Mouse (Mus musculus) liver, embryonic 13.5 days (tissue): Measurements from ENCODE around the gene Zfp367. TPM values are rescaled to one million over a fixed set of nuclear protein-coding genes. Genes with fewer than 3 reads are reported as not detected.

Source experiments
- ATAC-seq: fragments of 200-750 bp; cut with Nextera tagmentation; 2 replicates; pipeline ENCODE4 v1.8.0; 2017; ENCODE audit warnings: low read depth, mild to moderate bottlenecking, moderate number of reproducible peaks, moderate library complexity
- DNase-seq: peaks from one replicate; pipeline ENCODE4 v3.0.0; 2022
- H3K27ac ChIP-seq: fragments of 300-500 bp; sonication (generic); 2 replicates; pipeline ENCODE4 v1.5.1; 2015; ENCODE audit warnings: moderate library complexity, mild to moderate bottlenecking, inconsistent platforms
- H3K27me3 ChIP-seq: fragments of 300-500 bp; sonication (generic); 2 replicates; pipeline ENCODE4 v1.6.1; 2015; ENCODE audit warnings: mild to moderate bottlenecking, inconsistent platforms
- H3K36me3 ChIP-seq: fragments of 300-500 bp; sonication (generic); 2 replicates; pipeline ENCODE4 v1.6.1; 2015; ENCODE audit warnings: mild to moderate bottlenecking, inconsistent platforms
- H3K4me1 ChIP-seq: fragments of 300-500 bp; sonication (generic); replicated peaks from 2 replicates; pipeline ENCODE4 v1.6.1; 2015; ENCODE audit warnings: inconsistent platforms
- H3K4me2 ChIP-seq: fragments of 300-500 bp; sonication (generic); 2 replicates; pipeline ENCODE4 v1.6.1; 2015; ENCODE audit warnings: inconsistent platforms, mild to moderate bottlenecking, moderate library complexity
- H3K4me3 ChIP-seq: fragments of 300-500 bp; sonication (generic); replicated peaks from 2 replicates; pipeline ENCODE4 v1.5.1; 2015; ENCODE audit warnings: mild to moderate bottlenecking, inconsistent platforms
- H3K9ac ChIP-seq: fragments of 300-500 bp; sonication (generic); 2 replicates; pipeline ENCODE4 v1.6.1; 2015; ENCODE audit warnings: mild to moderate bottlenecking, inconsistent platforms
- H3K9me3 ChIP-seq: fragments of 300-500 bp; sonication (generic); replicated peaks from 2 replicates; pipeline ENCODE4 v1.6.1; 2016; ENCODE audit warnings: inconsistent platforms
- WGBS: fragments of 180-500 bp; shearing (Covaris S2); methylation state at CpG from one replicate; pipeline ENCODE4 v1.1.7; 2015; ENCODE audit not compliant: insufficient replicate concordance; 5-methylcytosine and 5-hydroxymethylcytosine counted together
- polyA plus RNA-seq: library from polyadenylated mRNA; unstranded; fragments of >200 nt; fragmentation: Nextera tagmentation; extraction: Ambion mirVana; gene quantifications from 2 replicates; pipeline ENCODE4 v1.2.1, GENCODE M21; 2015

Gene Zfp367
- polyA plus RNA-seq, 1 experiment from 2014 or later: 21.9 TPM

DNA sequence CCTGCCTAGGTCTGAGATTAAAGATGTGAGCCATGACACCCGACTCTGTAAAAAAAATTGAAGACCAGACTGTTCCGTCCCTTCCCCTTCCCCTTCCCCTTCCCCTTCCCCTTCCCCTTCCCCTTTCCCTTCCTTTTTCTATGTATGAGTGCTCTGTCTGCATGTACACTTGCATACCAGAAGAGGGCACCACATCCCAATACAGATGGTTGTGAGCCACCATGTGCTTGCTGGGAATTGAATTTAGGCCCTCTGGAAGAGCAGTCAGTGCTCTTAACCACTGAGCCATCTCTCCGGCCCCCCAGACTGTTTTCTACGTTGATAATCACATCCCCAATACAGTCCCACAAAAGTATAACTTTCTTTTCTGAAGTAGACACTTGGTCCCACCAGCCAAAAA, 27.3 kb upstream of the Zfp367 start:
- ATAC-seq: no peak
- no peak overlapping the region for H3K4me3 ChIP-seq
- H3K9me3 ChIP-seq: no peaks in the 10 kb centered on the region
- no peak overlapping the region for H3K4me2 ChIP-seq
- H3K9ac ChIP-seq: no peak overlapping the region
- no peaks in the 10 kb centered on the region for H3K36me3 ChIP-seq
- peaks cover 10% of the 10 kb centered on the region for H3K4me1 ChIP-seq
- no peak overlapping the region for H3K27ac ChIP-seq
- 60% methylated on average over 4 of the region's 4 CpGs for WGBS
- H3K27me3 ChIP-seq: no peaks in the 10 kb centered on the region
- DNase-seq: no peak

GRCm38 (mm10) chr13:64178746-64179652, 26.0 kb upstream of the Zfp367 start:
- H3K27ac ChIP-seq: peak overlapping the region; percentile 53
- no peaks in the 10 kb centered on the region for H3K9me3 ChIP-seq
- DNase-seq (no peak), ATAC-seq (peak; percentile 45; the same call in 1 of the 2 replicates)
- H3K4me2 ChIP-seq: no peak overlapping the region
- H3K4me1 ChIP-seq: peaks cover 10% of the 10 kb centered on the region
- 63% methylated on average over 13 of the region's 13 CpGs for WGBS
- H3K36me3 ChIP-seq: 0 out of 2 replicates have a peak, but pooled peaks cover 2% of the 10 kb centered on the region
- H3K27me3 ChIP-seq: no peaks in the 10 kb centered on the region
- no peak overlapping the region for H3K4me3 ChIP-seq
- H3K9ac ChIP-seq: no peak overlapping the region

- H3K27ac ChIP-seq: no peak overlapping the region
Measured at GRCm38 (mm10) chr13:64178000-64178399, 25.0 kb upstream of the Zfp367 start.

GRCm38 (mm10) chr13:64169746-64170145, 16.7 kb upstream of the Zfp367 start:
- H3K4me1 ChIP-seq: no peaks in the 10 kb centered on the region
- H3K4me3 ChIP-seq: no peak overlapping the region
- H3K27ac ChIP-seq: no peak overlapping the region
- no peak overlapping the region for H3K9ac ChIP-seq
- H3K27me3 ChIP-seq: no peaks in the 10 kb centered on the region
- ATAC-seq (no peak), DNase-seq (no peak)
- H3K4me2 ChIP-seq: no peak overlapping the region
- 93% methylated on average over 25 of the region's 25 CpGs for WGBS
- no peaks in the 10 kb centered on the region for H3K9me3 ChIP-seq
- peaks cover 20% of the 10 kb centered on the region; the same call in 1 of the 2 replicates for H3K36me3 ChIP-seq

More at GRCm38 (mm10) chr13:64178000-64178399, 25.0 kb upstream of the Zfp367 start:
- no peak overlapping the region for H3K4me2 ChIP-seq
- ATAC-seq (0 out of 2 replicates have a peak, but pooled peaks have one; percentile 17), DNase-seq (no peak)
- no peaks in the 10 kb centered on the region for H3K9me3 ChIP-seq
- H3K4me1 ChIP-seq: peaks cover 7% of the 10 kb centered on the region
- H3K9ac ChIP-seq: no peak overlapping the region
- no peaks in the 10 kb centered on the region for H3K27me3 ChIP-seq
- no peak overlapping the region for H3K4me3 ChIP-seq
- H3K36me3 ChIP-seq: peaks cover 4% of the 10 kb centered on the region; the same call in 1 of the 2 replicates
- 59% methylated on average over 7 of the region's 7 CpGs for WGBS

GRCm38 (mm10) chr13:64163147-64163715, 10.2 kb upstream of the Zfp367 start:
- 53% methylated on average over 13 of the region's 13 CpGs for WGBS
- H3K9me3 ChIP-seq: no peaks in the 10 kb centered on the region
- ATAC-seq: no peak
- H3K4me3 ChIP-seq: peak overlapping the region; percentile 85
- H3K27ac ChIP-seq: no peak overlapping the region
- no peak for DNase-seq
- peak overlapping the region; percentile 89 for H3K9ac ChIP-seq
- peaks cover 23% of the 10 kb centered on the region for H3K27me3 ChIP-seq
- peaks cover 28% of the 10 kb centered on the region for H3K4me1 ChIP-seq
- H3K4me2 ChIP-seq: peak overlapping the region; percentile 100
- no peaks in the 10 kb centered on the region for H3K36me3 ChIP-seq

GRCm38 (mm10) chr13:64162626-64163025, 9.6 kb upstream of the Zfp367 start:
- peaks cover 28% of the 10 kb centered on the region for H3K4me1 ChIP-seq
- H3K27ac ChIP-seq: no peak overlapping the region
- ATAC-seq: no peak
- peak overlapping the region; percentile 85 for H3K4me3 ChIP-seq
- no peaks in the 10 kb centered on the region for H3K9me3 ChIP-seq
- peak overlapping the region; percentile 100 for H3K4me2 ChIP-seq
- peak overlapping the region; percentile 89 for H3K9ac ChIP-seq
- H3K27me3 ChIP-seq: peaks cover 25% of the 10 kb centered on the region
- WGBS: 18% methylated on average over 14 of the region's 14 CpGs
- DNase-seq: no peak
- H3K36me3 ChIP-seq: no peaks in the 10 kb centered on the region

- WGBS: under 1% methylated on average over 71 of the region's 71 CpGs
- peak; percentile 65 for ATAC-seq
- H3K4me1 ChIP-seq: peaks cover 28% of the 10 kb centered on the region
Measured at GRCm38 (mm10) chr13:64161916-64162611, 9.1 kb upstream of the Zfp367 start.

DNA sequence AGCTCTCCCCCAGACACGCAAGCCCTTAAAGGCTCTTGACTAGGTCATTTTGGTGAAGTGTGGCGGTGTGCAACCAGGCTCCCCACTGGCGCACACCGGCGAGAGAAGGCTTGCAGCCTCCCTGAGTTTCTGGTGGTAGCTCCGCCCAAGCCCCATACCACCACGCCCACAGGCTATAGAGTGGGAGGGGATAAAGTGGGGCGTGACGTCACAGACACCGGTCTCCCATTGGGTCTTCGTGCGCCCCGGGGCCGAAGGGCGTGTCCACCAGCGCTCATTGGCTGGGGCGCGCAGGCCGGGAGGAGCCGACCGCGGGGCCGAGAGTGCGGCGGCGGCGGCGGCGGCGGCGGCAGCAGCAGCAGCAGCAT, 8.5 kb upstream of the Zfp367 start, which contains the start of gene Habp4:
TSS of gene Habp4 (plus strand) at position 277 of the 368 bp plus-strand sequence.
- Histone ChIP-seq H3K4me1 (peaks cover 28% of the 10 kb centered on the region), H3K4me3 (peak within 1 kb of the TSS; percentile 85), H3K27ac (peak within 1 kb of the TSS; percentile 79), H3K9me3 (no peaks in the 10 kb centered on the region), H3K9ac (peak within 1 kb of the TSS; percentile 89), H3K27me3 (peaks cover 30% of the 10 kb centered on the region), H3K36me3 (no peaks in the 10 kb centered on the region), H3K4me2 (peak within 1 kb of the TSS; percentile 100)
- WGBS: under 1% methylated on average over 29 of the region's 31 CpGs
- DNase-seq (peak; percentile 98), ATAC-seq (peak; percentile 97)

More at GRCm38 (mm10) chr13:64161916-64162611, 9.1 kb upstream of the Zfp367 start:
- DNase-seq: no peak
- Histone ChIP-seq H3K27ac (peak overlapping the region; percentile 79), H3K27me3 (peaks cover 30% of the 10 kb centered on the region), H3K9ac (peak overlapping the region; percentile 89), H3K4me2 (peak overlapping the region; percentile 100), H3K9me3 (no peaks in the 10 kb centered on the region), H3K36me3 (no peaks in the 10 kb centered on the region), H3K4me3 (peak overlapping the region; percentile 85)

DNA sequence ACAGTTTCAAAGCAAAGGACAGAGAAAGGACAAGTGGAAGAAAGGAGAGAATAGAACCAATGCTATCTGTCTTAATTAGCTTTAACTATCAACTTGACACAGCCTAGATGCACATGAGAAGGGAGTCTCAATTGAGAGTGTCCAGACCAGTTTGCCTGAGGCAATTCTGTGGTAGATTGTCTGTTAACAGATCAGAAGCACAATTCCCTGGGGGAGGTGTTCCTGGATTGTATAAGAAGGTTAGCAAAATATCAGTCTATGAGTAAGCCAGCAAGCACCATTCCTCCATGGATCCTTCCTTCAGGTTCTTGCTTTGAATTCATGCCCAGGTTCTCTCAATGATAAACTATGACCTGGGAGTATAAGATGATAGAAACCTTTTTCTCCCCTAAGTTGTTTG, 4.0 kb upstream of the Zfp367 start:
- Histone ChIP-seq H3K27ac (no peak overlapping the region), H3K27me3 (peaks cover 27% of the 10 kb centered on the region), H3K4me2 (no peak overlapping the region), H3K9me3 (no peaks in the 10 kb centered on the region), H3K4me1 (peaks cover 30% of the 10 kb centered on the region), H3K9ac (no peak overlapping the region), H3K36me3 (no peaks in the 10 kb centered on the region), H3K4me3 (no peak overlapping the region)
- no peak for ATAC-seq
- DNase-seq: no peak

DNA sequence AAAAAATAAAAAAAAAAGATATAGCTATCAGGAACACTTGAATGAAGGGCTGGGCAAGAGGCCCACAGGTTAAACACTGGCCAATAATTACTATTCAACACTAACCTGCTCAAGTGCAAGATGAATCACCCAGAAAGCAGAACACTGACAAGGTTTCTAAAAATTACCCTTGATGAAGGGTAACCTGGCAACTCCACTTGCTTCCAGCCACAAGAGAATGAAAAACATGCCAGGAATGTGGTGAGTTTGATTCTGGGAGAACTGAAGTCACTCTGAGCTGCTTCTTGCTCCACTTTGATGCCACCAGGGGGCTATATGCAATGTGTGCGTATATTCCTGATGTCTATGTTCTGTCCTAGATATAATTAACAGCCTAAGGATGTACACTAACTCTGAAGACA, 2.2 kb upstream of the Zfp367 start:
- H3K4me1 ChIP-seq: peaks cover 35% of the 10 kb centered on the region
- no peak overlapping the region for H3K4me2 ChIP-seq
- H3K27ac ChIP-seq: no peak overlapping the region
- 33% methylated on average over 1 of the region's 1 CpGs for WGBS
- H3K4me3 ChIP-seq: no peak overlapping the region
- DNase-seq: no peak
- H3K36me3 ChIP-seq: peaks cover 1% of the 10 kb centered on the region; the same call in 1 of the 2 replicates
- no peak for ATAC-seq
- peaks cover 26% of the 10 kb centered on the region for H3K27me3 ChIP-seq
- no peak overlapping the region for H3K9ac ChIP-seq
- H3K9me3 ChIP-seq: no peaks in the 10 kb centered on the region

DNA sequence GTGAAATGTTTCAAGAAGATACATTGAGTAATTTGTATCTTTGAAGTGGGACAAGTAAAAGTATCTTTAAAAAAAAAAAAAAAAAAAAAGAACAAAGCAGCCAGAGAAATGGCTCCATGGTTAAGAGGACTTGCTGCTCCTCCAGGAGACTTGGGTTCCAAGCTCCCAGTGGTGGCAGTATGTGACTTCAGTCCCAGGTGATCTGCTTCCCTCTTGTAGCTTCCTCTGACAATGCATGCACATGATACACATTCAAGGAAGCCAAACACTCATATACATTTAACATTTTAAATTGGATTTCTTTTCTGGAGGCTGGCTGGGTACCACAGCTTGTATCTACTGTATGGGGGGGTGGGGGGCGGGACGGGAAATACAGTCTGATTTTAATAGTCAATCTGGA, 1.6 kb upstream of the Zfp367 start:
- Histone ChIP-seq H3K4me3 (no peak overlapping the region), H3K27me3 (peaks cover 22% of the 10 kb centered on the region), H3K27ac (no peak overlapping the region), H3K9ac (no peak overlapping the region), H3K36me3 (peaks cover 7% of the 10 kb centered on the region), H3K9me3 (no peaks in the 10 kb centered on the region), H3K4me1 (peaks cover 39% of the 10 kb centered on the region), H3K4me2 (no peak overlapping the region)
- WGBS: 61% methylated on average over 2 of the region's 2 CpGs
- ATAC-seq: no peak
- no peak for DNase-seq
